Mouse (Mus musculus) thymus, adult 18-20 months (tissue): ENCODE data around the gene Aldh16a1.
"Not testable (repeated sequence)": the region's sequence is repeated elsewhere in the genome, so short reads cannot be mapped to it uniquely, and the experiment has no call there.

Source experiments
- DNase-seq, 2 experiments: peaks; one replicate each; pipeline ENCODE4 v3.0.0; 2022; ENCODE audit warnings: mixed read lengths in 2 of 2

Gene Aldh16a1

DNA sequence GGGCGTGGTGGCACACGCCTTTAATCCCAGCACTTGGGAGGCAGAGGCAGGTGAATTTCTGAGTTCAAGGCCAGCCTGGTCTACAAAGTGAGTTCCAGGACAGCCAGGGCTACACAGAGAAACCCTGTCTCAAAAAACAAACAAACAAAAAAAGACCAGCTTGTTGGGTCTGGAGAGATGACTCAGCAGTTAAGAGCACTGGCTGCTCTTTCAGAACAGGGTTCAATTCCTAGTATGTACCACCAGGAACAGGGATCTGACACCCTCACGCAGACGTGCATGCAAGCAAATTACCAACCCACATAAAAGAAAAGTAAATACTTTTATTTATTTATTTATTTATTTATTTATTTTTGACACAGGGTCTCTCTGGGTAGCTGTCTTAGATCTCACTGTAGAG, 44.3 kb downstream of the Aldh16a1 start:
- not testable (repeated sequence) for DNase-seq

DNA sequence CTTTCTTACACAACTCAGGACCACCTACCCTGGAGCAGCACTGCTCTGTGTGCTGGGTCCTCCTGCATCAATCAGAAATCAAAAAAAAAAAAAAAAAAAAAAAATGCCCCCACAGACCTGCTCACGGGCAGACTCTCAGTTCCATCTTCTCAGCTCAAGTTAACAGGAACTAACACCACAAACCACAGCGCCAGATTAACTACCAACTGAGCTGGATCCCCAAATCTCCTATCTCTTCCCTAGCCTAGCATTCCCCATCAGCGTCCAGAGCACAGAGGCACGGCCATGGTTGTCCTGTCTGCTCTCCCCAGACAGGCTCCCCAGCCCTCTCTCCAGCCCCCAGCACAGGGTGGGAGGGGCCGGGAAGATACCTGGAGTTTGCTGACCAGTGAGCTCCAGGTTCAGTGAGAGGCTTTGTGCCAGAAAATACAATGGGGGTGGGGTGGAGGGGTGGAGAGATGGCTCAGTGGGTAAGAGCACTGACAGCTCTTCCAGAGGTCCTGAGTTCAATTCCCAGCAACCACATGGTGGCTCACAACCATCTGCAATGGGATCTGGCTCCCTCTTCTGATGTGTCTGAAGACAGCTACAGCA, 47.2 kb downstream of the Aldh16a1 start:
- DNase-seq: no peak

DNA sequence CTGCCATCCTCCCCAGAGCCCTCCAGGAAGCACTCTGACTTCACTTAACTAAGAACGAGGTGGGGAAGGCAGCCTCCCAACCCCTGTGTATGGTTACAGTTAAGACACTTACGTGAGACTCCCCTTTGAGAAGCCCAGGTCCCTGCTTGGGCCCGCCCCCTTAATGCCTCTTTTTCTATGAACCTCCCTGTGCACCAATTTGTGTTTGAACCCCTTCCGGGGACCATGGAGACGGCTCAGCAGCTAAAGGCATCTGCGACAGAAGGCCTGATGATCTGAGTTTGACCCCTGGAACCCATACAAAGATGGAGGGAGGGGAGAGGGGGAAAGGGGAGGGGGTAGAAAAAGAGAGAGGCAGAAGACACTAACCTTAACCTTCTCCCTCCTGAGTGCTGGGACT, 47.9 kb downstream of the Aldh16a1 start:
- no peak for DNase-seq

DNA sequence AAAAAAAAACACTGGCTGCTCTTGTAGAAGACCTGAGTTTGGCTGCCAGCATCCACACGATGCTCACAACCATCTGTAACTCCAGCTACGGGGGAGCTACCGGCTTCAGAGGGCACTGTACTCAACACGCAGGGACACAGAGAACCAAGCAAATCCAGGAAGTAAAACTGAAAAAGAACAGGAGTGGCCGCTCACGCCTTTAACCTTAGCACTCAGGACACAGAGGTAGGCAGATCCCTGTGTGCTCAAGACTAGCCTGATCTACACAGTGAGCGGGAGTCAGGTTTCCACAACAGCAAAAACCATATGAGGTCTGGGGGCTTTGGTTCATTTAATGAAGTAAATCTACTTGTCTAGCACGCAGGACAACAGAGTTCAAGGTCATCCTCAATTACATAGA, 48.9 kb downstream of the Aldh16a1 start:
- DNase-seq: no peak

DNA sequence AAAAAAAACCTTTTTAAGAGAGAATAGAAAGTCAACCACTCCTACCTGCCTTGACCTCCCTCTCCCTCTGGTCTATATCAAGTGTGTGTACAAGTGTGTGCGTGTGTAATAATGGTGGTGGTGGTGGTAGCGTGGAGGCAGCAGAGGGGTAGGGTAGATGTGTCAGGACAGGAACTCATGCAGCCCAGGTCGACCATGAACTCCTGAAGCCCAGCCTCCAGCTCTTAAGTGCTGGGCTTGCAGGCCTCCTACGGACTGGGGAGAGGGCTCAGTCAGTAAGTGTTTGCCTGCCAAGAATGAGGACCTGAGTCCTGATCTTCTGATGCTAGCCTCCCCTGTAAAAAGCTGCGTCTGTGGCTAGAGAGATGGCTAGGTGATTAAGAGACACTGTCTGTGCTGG, 49.4 kb downstream of the Aldh16a1 start:
- no peak for DNase-seq

DNA sequence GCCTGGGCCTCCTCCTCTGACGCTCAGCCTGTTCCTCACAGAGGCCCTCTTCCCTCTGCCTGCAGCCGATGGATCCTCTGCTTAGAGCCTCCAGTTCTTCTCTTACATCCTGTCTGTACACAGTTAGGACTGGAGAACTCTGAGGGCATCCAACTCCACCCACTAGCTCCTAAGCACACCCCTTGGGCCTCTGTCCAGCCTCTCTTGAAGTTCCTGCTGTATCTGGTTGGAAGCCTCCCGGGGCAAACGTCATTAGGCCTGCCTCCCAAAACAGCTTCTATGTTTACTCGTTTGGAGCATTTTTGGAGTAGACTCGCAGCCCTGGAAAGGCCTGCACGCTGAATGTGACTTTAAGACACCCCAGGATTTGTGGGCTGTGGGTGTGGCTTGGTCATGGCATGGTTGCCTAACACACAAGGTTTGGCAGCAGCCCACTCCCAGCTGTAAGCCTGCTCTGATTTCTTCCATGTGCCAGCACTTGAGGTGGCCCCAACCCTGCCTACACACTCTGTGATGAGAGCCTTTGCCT, 50.7 kb downstream of the Aldh16a1 start, which contains the start of gene Fcgrt:
TSS of gene Fcgrt (minus strand) at position 200 of the 529 bp plus-strand sequence.
- DNase-seq: peak in 1 of 2 experiments; percentile 35

DNA sequence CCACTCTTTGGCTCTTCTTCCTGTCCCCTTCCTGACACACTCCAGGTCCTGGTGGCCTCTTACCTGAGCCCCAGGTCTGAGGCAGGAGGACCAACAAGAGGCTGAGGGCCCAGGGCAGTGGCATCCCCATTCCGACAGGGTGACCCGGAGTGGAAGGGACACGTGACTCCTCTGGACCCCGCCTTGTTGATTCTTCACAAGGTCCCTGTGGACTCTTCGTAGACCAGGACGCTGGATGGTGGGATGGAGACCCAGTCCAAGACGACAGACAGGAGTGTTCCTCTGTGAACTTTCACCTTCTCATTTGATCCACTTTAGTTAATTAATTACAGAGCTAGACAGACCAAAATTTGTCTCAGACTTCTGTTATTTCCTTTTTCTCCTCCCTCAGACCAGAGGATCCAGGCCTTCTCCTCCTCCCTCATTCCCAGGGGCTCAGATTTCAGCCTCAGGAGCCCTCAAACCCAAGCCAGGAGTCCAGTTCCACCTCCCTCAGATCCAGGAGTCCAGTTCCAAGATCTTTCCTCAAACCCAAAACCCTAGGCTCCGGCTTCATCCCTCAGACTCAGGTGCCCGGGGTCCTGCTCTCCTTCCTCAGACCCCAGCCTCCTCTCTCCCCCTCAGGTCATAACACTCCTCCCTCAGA, 51.3 kb downstream of the Aldh16a1 start:
- DNase-seq: no peak

DNA sequence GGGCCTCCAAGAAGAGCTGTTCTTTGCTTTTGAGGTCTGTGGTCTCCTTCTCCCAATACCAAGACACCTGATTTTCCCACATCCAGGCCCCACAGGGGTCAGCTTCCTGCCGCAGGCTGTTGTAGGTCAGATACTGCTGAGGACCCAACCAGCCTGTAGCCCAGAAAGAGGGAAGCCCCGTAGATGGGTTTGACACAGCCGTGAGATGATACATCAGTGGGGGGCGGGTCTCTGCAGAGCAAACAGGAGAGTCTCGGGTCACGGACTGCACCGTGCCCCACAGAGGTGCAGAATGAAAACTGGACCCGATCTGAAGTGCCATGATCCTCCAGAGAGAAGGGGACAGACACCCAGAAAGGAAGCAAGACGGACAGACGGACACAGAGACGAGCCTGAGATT, 51.9 kb downstream of the Aldh16a1 start:
- DNase-seq: no peak

DNA sequence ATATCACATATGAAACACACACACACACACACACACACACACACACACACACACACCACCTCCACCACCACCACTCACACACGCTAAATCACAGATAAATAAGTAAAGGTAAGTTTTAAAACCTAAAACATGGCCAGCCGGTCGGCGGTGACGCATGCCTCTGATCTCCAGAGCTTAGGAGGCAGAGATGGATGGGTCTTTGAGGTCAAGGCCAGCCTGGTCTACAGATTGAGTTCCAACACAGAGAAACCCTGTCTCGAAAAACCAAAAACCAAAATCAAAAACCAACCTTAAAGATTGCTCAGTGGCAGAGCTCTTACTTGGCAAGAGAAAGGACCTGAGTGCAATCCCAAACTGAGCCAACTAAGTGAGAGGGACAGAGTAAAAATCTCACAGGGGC, 54.3 kb downstream of the Aldh16a1 start:
- no peak for DNase-seq

DNA sequence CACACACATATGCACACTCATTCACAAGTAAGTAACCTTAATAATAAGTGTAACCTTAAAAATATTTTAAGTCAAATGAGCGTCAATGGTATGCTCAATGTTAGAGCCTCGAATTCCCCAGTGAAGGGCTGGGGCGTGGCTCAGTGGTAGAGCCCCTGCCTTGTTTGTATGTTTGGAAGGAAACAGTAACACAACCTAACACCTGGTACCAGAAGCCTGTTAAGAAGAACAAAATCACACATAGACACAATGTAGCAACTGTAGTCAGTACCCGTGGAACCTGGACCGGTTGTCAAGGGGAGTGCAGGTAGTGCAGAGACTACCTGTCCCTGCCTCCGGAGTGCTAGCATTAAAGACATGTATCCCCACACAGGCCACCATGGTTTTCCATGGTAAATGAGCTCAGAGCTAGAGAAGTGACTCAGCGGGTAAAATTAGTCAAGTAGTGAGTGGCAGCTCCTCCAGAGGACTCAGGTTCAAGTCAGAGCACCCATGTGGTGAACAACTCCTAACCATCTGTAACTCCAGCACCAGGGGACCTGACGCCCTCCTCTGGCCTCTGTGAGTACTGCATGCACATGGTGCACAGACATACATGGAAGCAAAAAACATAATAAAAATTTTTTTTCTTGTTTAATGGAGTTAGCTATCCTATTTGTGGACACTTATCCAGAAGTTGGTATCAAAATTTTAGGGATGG, 55.7 kb downstream of the Aldh16a1 start:
- no peak for DNase-seq

DNA sequence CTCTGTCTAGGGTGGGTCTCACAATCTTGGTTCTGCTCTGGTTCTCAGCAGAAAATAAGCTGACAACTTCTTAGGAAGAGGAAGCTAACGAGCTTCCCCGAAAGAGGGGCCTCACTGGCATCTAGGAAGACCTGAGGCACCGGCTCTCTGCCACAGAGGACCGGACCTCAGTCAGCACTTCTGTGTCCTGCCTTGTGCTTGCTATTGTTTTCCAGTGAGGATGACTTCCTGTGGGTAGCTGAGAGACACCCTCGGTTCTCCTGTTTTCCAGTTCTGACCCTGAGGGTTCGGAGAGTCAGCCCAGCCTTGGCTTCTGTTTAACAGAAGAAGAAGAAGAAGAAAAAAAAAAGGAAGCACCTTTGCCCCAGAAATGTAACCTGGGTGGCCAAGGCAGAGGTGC, 56.9 kb downstream of the Aldh16a1 start:
- no peak for DNase-seq

DNA sequence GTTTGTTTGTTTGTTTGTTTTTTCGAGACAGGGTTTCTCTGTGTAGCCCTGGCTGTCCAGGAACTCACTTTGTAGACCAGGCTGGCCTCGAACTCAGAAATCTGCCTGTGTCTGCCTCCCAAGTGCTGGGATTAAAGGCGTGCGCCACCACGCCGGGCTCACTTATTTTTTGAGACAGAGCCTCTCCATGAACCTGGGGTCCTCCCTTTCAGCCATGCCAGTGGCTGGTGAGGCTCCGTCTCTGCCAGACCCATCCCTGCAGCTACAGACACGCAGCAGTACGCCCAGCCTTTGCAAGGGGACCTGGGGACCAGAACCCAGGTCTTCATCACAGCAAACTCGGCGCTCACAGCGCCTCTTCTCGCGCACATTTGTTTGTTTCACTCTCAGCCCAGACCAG, 58.4 kb downstream of the Aldh16a1 start:
- DNase-seq: not testable (repeated sequence)

DNA sequence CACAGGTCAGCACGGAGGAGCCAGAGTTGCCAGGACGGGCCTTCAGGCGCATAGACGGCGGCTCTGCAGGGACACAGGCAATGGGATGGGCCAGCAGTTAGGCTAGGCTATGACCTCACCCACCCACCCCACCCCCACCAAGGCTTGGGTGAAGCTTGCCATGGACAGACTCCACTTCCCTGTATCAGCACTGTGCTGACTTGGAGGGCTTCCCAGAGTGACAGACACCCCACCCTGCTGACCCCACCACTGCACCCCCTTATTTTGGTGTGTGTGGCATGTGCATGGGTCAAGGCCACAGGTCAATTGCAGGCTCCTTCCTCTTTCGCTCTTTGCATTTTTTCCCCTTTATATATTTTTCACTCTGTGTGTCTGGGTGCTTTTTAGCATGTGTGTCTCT, 59.0 kb downstream of the Aldh16a1 start:
- DNase-seq: no peak

DNA sequence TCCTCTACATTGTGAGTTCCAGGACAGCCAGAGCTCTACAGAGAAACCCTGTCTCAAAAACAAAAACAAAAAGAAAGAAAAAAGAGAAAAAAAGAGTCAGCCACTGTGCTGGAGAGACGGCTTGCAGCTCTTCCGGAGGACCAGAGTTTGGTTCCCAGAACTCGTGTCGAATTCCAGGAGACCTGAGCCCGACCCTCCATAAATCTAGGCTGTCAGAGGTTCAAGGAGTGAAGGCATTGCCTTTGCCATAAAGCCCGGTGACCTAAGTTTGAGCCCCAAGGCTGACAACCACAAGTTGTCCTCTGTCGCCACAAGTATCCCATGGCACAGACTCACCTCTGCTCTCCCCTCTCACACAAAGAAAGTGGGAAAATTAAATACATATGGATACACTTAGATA, 60.3 kb downstream of the Aldh16a1 start:
- DNase-seq: no peak

DNA sequence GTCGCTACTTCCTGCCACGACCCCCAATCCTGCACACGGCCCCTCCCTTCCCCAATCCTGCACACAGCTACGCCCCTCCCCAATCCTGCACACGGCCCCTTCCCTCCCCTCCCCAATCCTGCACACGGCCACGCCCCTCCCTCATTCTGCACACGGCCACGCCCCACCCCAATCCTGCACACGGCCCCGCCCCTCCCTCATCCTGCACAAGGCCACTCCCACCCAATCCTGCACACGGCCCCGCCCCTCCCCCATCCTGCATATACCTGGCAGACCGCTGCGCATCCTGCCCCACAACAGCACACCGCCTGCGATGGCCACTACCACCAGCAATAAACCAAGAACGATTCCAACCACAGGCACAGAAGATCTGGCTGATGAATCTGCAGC, 60.9 kb downstream of the Aldh16a1 start:
- no peak for DNase-seq

DNA sequence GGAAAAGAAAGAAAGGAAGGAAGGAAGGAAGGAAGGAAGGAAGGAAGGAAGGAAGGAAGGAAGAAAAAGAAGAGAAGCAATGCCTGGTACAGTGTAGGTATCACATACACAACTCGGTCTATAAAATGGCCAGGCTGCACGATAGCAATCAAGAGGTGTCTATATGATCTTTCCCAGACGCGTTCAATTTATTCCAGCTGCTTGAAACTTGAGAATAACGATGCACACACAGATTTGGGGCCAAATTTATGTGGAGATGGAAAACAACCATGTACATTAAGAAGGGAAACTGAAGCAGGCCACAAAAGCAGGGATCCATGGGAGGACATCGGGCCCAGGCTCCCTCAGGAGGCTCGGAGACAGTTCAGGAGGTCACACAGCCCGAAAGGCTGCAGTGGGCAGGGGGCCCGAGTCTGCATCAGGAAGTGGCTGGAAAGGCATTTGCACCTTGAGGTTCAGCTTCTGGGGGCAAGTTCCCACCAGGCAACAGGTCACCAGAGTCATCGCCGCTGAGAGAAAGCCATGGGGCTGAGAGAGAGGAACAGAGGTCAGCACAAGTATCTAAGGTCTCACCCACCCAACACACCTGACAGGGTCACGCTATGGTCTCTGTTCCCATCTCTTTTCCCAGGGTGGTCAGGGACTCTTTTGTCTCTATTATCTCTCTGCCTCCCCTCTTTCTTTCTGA, 61.4 kb downstream of the Aldh16a1 start:
- no peak for DNase-seq

DNA sequence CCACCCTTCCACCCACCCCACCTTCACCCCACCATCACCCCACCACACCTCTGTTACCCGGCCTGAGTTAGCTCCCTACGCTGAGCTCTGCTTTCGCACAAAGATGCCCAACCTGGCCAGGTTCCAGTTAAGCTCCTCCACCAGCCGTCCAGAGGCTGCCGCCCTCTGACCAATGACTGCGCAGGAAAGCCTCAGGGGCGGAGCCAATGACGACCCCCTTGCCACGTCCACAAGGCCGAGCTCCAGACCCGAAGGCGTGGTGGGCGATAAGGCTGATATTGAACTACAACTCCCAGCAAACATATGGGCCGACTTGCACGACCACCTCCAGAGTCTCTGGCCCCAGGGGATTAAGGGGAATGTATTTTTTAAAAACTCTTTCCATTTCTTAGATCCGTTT, 62.3 kb downstream of the Aldh16a1 start, which contains the start of gene Rcn3:
TSS of gene Rcn3 (minus strand) at position 174 of the 400 bp plus-strand sequence.
- DNase-seq: no peak

DNA sequence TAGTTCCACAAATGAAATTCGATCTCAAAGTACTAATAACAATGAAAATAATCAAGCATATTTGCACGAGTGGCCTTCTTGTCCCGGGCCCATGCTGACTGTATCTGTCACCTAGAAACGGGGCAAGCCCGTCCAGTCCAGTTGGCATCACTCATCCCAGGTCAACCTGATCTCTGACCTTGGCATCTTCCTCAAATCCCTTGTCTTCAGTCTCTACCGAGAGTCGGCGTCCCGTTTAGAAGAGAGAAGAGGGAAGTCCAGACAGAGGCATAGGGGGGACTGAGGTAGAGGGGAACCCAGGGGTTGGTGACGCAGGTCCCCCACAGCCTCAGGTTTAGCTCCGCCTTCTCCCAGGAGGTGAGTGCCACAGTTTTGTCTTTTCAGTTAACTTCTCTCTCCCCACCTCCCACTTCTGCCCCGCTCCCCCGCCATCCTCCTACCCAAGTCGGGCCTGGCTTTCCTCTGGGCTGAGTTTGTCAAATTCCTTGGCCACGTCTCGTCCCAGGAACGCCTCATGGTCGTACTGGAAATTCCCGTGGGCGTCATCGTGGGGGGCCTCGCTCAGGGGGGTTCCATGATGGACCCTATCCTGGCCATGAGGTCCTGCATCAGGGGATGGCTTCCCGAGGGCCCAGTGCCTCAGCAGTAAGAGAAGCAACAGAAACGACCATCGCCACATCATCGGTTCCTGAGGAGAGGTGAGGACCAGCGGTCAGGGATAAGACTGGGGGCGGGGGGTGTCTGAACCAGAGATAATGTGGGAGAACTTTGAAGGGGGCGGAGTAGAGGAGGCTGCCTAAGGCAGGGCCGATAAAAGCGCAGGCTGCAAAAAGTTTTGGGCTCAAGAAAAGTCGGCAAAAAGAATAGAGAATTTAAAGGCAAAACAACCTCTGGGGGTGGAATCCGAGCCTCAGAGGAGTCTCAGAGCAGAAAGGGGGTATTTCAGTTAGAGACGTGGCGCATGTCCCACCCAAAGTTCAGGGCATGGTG, 63.1 kb downstream of the Aldh16a1 start:
- DNase-seq: no peak
